Mouse (Mus musculus) v-Abl transformed pro-B cells (cell line): ENCODE measurements at regions not wholly inside any gene's neighbourhood (a gene's known extent, or its start where the extent isn't known, plus 50 kb on each side); places are given as distances from the start of the nearest gene placed in this dataset.

Source experiments
- in situ Hi-C, 2 experiments: fragments of 400-800 bp; cut with MboI; formaldehyde crosslinking; loops; one replicate each; pipeline ENCODE4 v1.15.1; 2025; ENCODE audit not compliant: unreplicated experiment in 2 of 2

DNA sequence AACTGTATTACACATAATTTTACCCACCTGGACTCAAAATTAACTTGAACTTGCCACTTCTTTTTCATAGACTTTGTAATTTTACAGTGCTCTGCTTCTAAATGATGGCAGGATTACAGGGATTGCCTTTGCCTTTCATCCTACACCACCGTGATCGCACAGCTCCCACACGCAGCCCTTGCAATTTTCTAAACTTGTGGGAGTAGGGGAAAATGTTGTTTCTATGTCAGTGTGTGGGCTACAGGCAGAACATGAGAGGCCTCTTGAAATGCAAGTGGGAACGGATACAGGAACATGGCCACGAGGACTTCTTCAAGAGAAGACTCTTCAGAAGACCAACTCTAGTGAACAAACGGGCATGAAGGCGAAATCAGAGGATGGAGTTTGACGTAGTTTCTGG is 254.0 kb upstream of the Emcn start:
- in situ Hi-C loops = no loop called here

- in situ Hi-C loops = no loop called here
Observed at GRCm38 (mm10) chr3:137100627-137101404, 240.1 kb upstream of the Emcn start.

- in situ Hi-C loops = no loop called here
Observed at GRCm38 (mm10) chr3:137105930-137106329, 234.9 kb upstream of the Emcn start.

DNA sequence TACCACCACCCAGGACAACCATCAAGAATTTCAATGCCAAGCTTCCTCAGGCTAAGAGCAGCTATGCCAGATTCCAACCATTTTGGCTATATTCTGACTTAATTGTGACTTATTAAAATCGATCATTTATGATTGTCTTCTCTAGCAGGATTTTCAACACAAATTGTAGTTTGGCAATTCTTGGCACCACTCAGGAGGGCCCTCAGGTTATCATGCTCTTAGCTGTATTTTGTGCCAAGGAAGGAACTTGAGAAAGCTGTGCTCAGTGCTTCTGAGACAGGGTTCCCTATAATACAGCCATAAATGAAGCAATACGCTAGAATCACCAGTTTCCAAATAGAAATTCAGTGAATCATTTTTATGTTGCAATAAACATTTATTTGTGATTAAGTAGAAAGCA is 232.7 kb upstream of the Emcn start:
- in situ Hi-C loops = no loop called here

DNA sequence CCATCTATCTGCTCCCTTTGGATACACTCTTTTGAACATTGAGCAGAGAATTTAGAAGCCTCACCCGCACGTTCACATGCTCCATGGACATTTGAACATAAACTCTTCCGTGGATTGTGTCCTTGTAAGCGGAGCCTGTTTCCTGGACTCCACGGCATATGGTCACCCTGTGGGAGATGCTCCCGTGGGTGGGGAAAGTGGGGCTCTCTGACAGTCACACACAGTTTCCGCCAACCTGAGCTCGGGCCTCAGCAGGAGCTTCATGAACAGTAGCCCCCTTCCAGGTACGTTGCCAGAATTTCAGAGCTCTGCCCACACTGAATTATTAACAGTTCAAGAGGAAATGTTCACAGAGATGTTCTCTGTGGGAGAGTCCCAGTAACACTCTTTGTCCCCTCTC is 231.1 kb upstream of the Emcn start:
- in situ Hi-C loops = no loop called here

GRCm38 (mm10) chr3:137110485-137110884 is 230.4 kb upstream of the Emcn start:
- in situ Hi-C loops = no loop called here

DNA sequence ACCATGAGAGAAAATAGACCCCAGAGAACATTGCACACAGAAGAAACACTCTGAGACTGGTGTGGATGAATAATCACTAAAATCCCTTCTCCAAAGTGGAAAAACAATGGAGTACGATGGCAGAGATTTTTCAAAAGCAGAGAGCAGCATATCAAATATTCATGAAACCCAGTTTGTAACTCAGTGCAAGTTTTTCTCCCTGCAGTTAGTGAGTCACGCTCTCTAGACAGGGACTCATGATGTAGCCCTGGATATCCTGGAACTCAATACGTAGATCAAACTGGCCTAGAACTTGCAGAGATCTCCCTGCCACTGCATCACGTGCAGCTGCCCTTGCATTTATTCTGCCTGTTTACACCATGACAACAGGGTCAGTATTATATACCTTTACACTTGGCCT is 210.9 kb upstream of the Emcn start:
- in situ Hi-C loops = no loop called here

DNA sequence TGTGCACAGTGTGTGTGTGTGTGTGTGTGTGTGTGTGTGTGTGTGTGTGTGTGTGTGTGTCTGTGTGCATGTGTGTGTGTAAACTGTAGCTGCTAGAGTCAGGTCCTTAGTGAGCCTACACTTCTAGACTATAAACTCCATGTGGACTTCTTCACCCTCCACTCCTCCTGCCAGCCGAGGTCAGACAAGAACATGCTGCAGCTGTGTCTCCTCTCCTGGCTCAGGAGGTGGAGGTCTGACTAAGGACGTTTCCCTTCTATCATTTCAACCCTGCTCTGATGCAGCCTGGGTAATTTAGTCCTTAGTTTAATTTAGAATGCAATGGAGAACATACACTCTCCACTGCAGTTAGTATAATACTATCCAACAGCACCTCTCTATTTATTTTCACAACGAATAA is 198.8 kb upstream of the Emcn start:
- in situ Hi-C loops = no loop called here

GRCm38 (mm10) chr3:137146062-137146461 is 194.8 kb upstream of the Emcn start:
- in situ Hi-C loops = no loop called here

- in situ Hi-C loops = no loop called here
Observed at GRCm38 (mm10) chr3:137147405-137147804, 193.5 kb upstream of the Emcn start.

- in situ Hi-C loops = no loop called here
Observed at GRCm38 (mm10) chr3:137150414-137151010, 190.4 kb upstream of the Emcn start.

DNA sequence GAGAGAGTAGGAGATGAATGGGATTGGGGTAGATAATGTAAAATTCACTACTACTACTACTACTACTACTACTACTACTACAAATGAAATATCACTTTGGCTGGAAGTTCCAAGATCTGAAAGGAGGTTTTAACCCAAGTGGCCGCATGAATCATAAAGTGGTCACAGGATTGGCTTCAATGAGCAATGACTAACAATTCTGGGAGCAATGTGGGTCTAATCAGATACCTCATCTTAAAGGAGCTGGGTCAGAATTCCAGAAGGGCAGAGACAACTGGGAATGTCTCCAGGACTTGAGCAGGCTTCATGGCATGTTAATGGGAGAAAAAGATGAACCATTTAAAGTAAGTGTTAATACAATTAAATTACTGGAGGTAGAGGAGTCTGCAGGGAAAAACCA is 189.4 kb upstream of the Emcn start:
- in situ Hi-C loops = no loop called here

DNA sequence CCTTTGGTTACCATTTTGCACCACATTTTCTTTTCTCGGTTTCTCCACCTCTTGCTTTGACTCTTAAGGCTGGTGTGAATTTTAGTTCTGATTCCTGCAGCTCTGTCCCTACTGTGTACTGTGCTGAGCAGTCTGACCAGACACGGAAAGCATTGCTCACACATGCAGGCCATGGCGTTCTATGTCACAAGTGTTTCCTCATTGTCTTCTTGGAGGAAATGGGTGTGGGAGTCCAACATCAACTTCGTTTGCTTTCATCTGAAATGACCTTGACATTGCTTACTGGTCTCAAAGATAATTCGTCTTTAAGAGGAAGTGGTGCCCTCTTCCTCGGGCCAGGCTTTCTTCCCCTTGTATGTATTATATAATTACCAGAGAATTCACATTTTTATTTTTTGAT is 187.6 kb upstream of the Emcn start:
- in situ Hi-C loops = no loop called here

DNA sequence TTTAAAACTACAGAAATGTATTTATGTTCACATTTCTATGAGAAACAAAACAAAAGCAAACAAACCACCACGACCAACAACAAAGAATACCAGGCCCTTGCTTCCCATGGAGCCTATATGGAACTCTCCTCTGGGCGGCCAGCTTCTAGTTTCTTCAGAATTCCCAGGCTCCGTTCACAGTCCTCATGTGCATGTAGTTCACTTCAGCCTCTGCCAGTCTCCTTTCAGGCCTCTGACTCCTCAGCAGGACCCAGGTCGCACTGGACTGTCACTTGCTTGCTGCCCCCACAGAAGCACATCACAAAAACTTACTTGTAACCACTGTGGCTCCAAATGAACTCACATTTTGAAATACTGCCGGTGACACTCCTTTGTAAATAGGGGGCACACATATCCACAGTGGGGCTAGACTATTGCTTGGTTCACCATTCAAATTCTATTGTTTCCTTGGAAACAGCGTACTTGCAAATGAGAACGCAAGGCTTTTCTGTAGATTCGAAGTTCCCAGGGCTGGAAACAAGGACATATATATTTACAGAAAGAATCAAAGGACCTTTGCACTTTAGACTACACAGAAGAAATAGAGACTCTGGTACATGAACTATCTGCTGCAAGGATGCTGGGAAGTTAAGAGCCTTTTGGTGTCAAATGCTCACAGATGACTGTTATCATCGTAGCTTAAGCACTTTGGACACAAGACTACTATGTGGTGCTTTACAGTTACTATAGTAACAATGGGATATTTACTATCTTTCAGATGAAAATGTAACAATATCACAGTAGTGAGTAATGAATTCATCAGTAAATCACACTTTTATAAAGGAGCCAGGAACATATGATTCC is 186.4 kb upstream of the Emcn start:
- in situ Hi-C loops = no loop called here

- in situ Hi-C loops = no loop called here
Observed at GRCm38 (mm10) chr3:137155043-137155404, 185.8 kb upstream of the Emcn start.

- in situ Hi-C loops = no loop called here
Observed at GRCm38 (mm10) chr3:137156250-137156975, 184.5 kb upstream of the Emcn start.

DNA sequence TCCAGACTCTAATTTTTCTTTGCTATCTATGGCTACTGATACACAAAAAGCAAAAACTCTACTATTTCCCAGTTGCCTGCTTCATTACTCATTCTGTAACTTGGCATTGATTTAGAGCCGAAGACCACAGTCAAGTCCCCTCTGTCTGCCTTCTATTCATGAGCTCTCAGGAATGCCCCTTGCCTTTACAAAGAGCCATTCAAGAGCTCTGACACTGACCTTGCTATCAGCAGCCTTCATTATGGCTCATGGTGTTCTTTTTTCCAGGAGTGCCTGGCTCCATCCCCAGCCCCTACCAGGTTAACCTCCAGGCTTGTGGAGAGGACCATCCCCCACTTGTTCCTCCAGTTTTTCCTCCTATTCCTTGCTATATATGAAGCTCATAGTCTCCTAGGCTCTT is 151.8 kb upstream of the Emcn start:
- in situ Hi-C loops = no loop called here

DNA sequence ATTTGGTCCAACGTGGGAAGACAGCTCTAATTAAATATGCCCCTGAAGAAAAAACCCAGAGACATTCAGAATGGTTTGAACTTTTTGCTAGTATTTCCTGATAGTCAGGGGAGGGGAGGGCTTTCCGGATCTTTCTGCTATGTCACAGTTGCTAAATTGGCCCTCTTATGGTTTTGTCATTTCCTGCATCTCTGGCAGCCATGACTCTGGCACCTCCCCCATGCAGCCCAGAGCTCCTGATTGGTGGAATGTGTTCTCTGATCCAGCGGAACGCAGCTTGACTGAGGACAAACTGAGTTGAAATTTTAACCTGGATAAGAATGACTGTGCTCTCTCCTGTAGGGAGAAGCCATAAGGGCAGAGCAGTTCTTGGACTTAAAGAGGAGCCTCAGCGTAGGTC is 150.4 kb upstream of the Emcn start:
- in situ Hi-C loops = no loop called here

DNA sequence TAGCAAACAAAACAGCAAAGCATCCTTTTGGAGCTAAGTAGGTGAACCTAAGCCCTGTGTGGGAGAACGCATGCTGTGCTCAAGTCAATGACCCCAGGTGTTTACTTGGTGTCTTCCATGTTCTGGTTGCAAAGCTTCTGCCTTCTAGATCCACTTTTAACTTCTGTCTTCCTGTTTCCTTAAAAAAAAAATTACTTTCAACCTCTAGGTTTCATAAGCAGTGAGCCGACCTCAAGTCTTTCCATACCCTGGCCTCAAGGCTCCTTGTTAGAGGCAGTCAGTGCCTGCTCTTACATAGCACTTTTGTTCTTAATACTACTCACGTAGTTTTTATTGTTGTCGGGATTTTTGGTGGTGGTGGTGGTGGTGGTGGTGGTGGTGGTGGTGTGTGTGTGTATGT is 149.9 kb upstream of the Emcn start:
- in situ Hi-C loops = no loop called here

DNA sequence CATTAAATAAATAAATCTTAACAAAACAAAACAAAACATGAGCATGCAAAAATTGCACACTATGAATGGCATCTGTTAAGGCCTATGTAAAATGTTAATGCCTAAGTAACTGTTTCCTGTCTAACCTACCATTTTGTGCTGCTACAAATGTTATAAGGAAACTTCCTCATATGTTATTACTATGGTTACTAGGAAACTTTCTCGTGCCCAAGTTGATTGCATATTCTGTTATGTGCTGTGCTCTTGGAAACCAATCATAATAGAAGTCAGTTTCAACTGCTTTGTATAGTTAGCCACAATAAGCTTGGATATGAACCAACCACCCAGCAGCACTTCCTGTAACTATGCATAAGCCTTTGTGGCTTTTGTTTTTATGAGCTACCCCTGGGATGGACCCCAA is 147.0 kb upstream of the Emcn start:
- in situ Hi-C loops = no loop called here

- in situ Hi-C loops = no loop called here
Observed at GRCm38 (mm10) chr3:137211667-137212066, 129.2 kb upstream of the Emcn start.
